Mouse (Mus musculus): ENCODE data around the gene Tbx4. TPM values are rescaled to one million over a fixed set of nuclear protein-coding genes. Genes with fewer than 3 reads are reported as not detected.

Tbx4 gene
- polyA plus RNA-seq, 1 experiment from 2014 or later = 0.04 TPM

DNA sequence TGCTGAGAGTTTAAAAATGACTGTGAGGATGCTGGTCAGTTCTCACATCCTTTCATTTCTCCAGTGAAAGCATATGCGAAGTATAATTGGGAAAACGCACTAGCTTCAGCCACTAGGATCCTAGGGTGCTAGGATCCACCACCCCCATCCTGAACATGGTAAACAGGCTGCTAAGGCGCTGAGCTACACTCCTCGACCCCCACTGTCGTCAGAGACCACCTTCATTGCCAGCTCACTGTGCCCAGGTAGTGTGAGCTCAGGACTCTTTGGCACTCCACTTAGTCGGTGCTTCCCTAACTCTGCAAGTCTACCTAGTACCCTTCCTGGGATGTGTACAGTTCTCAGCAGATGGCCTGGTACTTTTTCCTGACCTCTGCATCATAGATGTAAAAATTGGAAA lies 6.5 kb downstream of the Tbx4 start:
- DNase-seq (ENCODE audit: low spot score, missing footprints) (peak; percentile 92), ATAC-seq (ENCODE audit: low FRiP score) (no peak)
- Histone ChIP-seq H3K4me2 (no peak overlapping the region), H3K4me3 (ENCODE audit: low read depth, low read length) (no peak overlapping the region), H3K9me3 (ENCODE audit: control insufficient read depth, low read length) (no peaks in the 10 kb centered on the region), H3K27ac (ENCODE audit: low read depth, low read length) (no peak overlapping the region), H3K36me3 (ENCODE audit: control insufficient read depth, insufficient read depth, low read length) (no peaks in the 10 kb centered on the region), H3K27me3 (ENCODE audit: control insufficient read depth, insufficient read depth, low read length) (peaks cover 96% of the 10 kb centered on the region), H3K9ac (ENCODE audit: low read length) (no peak overlapping the region), H3K4me1 (ENCODE audit: control insufficient read depth, insufficient read depth, low read length) (peaks cover 18% of the 10 kb centered on the region)
- 1% methylated on average over 6 of the region's 6 CpGs for WGBS

DNA sequence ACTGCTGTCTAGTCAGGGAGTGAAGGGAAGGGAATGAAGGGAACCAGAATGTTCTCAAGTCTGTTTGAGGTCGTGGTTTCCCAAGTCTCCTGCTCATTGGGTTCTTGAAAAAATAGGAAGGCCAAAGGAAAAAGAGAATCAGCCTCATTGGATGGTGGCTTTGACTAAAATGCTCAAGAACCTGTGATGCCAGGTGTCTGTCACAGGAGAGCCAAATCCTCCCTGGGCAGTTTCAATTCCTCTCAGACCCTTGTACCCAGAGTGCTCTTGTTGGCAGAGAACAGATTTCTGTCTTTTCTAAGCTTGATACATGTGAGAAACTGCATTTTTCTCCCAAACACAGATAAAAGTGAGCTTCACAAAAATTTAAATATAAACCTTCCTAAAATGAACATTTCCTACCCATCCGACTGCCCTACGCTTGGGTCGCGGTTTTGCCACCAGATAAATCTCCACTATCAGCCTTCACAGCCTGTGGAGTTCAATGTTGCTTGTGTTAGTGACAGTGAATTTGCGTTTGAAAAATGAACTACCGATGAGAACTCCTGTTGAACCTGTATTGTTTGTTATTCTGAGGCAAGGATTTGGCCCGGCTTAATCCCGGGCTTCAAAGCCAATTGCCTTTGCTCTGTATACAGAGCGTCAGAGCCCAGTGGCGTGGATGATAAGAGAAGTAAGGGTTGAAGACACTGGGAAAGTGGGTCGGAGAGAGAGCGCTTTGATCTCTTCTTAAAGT lies 7.3 kb downstream of the Tbx4 start:
- no peak overlapping the region for H3K4me3 ChIP-seq (ENCODE audit: low read depth, low read length)
- H3K27ac ChIP-seq (ENCODE audit: low read depth, low read length) = no peak overlapping the region
- no peak overlapping the region for H3K4me2 ChIP-seq
- no peaks in the 10 kb centered on the region for H3K9me3 ChIP-seq (ENCODE audit: control insufficient read depth, low read length)
- peaks cover 14% of the 10 kb centered on the region for H3K4me1 ChIP-seq (ENCODE audit: control insufficient read depth, insufficient read depth, low read length)
- peak; percentile 96 for DNase-seq (ENCODE audit: low spot score, missing footprints)
- H3K27me3 ChIP-seq (ENCODE audit: control insufficient read depth, insufficient read depth, low read length) = peaks cover 98% of the 10 kb centered on the region
- WGBS = under 1% methylated on average over 13 of the region's 13 CpGs
- ATAC-seq (ENCODE audit: low FRiP score) = no peak
- H3K9ac ChIP-seq (ENCODE audit: low read length) = no peak overlapping the region
- H3K36me3 ChIP-seq (ENCODE audit: control insufficient read depth, insufficient read depth, low read length) = no peaks in the 10 kb centered on the region

DNA sequence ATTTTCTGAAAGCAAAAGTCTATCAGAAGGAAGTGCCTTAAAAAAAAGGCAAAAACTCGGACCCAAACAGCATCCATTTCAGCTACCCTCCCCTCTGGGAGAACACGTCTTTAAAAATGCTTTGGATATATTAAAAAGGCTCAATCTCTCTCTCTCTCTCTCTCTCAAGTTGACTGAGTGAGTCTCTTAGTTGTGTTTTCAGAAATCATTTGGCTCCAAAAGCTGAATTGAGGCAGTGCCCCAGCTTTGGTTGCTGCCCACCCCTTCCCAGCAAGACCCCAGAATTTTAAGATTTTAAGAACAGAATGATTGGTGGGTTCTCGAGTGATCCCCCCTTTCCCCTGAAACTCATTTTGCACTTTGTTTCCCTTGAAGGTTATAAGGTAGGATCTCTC lies 7.9 kb downstream of the Tbx4 start:
- no peaks in the 10 kb centered on the region for H3K36me3 ChIP-seq (ENCODE audit: control insufficient read depth, insufficient read depth, low read length)
- ATAC-seq (ENCODE audit: low FRiP score) (no peak), DNase-seq (ENCODE audit: low spot score, missing footprints) (peak; percentile 92)
- no peak overlapping the region for H3K9ac ChIP-seq (ENCODE audit: low read length)
- H3K27me3 ChIP-seq (ENCODE audit: control insufficient read depth, insufficient read depth, low read length) = peaks cover 95% of the 10 kb centered on the region
- 2% methylated on average over 3 of the region's 3 CpGs for WGBS
- peaks cover 14% of the 10 kb centered on the region for H3K4me1 ChIP-seq (ENCODE audit: control insufficient read depth, insufficient read depth, low read length)
- no peak overlapping the region for H3K4me2 ChIP-seq
- no peak overlapping the region for H3K4me3 ChIP-seq (ENCODE audit: low read depth, low read length)
- no peak overlapping the region for H3K27ac ChIP-seq (ENCODE audit: low read depth, low read length)
- H3K9me3 ChIP-seq (ENCODE audit: control insufficient read depth, low read length) = no peaks in the 10 kb centered on the region

DNA sequence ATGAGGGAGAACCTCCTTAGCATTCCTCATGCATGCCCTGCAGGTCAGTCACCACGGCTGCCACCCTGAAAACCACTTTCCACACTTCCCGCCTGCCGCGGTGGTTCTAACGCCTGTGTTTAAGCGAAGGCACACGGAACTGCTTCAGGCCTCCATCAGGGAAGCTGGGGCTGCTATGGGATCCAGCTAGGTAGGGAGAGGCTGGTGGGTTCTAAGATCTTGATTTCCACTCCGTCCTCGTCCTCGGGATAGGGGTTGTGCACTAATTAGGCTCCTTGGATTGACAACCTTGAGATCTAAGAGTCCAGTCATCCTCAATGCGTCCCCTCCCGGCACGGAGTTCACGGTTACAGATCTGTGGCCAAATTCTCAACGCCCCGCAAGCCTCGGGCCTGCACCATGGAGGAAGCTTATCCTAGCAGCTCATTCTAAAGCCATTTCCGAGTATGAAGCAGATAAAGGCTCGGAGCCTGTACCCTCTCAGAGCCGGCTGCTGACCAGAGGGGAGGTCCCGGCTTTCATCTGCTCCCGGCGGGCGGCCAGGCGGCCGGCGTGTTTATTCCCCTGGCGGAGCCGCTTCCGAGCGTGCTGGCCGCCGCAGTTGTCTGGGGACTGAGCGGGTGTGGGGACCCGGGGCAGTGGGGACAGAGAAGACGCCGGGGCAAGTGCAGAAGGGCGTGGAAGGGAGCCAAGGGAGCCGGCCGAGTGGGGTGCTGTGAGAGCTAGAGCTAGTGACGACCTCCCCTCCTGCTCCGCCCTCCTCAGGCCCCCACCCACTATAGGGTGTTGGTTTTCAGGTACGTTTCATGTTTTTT lies 8.7 kb downstream of the Tbx4 start:
- H3K4me2 ChIP-seq = peak overlapping the region; percentile 45

DNA sequence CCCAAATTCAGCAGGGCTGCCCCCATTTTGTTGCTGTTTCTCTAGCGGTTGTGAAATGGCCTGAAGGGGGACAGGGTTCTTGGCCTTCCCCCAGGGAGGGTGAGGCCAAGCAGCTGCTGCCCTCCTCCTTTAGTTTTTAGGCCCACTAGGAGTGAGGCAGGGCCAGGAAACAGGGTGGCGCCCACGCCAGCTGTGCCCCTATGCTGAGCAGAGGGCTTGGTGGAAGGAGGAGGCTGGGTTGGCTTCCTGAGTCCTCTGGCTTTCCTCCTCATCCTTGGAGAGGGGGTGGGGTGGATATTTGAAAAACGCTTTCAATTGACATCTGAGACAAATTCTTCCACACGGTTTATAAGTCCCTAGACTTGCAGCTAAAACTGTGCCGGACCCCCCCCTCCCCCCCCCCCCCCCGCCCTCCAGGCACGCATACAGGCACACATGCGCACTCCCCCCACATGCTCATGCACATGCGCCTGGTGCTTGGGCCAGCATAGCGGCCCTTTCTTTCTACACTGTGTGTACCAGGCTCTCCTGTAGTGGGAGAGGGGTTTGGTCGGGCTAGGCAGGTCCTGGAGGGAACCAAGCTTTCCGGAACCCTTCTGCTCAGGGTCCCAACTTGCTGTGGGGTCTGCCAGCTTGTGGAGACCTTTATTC lies 10.2 kb downstream of the Tbx4 start:
- no peak for ATAC-seq (ENCODE audit: low FRiP score)
- H3K27ac ChIP-seq (ENCODE audit: low read depth, low read length) = no peak overlapping the region
- WGBS = 24% methylated on average over 8 of the region's 13 CpGs

More for the DNA sequence above, 8.7 kb downstream of the Tbx4 start:
- Histone ChIP-seq H3K4me3 (ENCODE audit: low read depth, low read length) (peak overlapping the region; percentile 20), H3K9me3 (ENCODE audit: control insufficient read depth, low read length) (no peaks in the 10 kb centered on the region), H3K4me1 (ENCODE audit: control insufficient read depth, insufficient read depth, low read length) (peaks cover 12% of the 10 kb centered on the region), H3K9ac (ENCODE audit: low read length) (no peak overlapping the region; the same call in 1 of the 2 replicates), H3K27ac (ENCODE audit: low read depth, low read length) (no peak overlapping the region), H3K27me3 (ENCODE audit: control insufficient read depth, insufficient read depth, low read length) (peaks cover 87% of the 10 kb centered on the region), H3K36me3 (ENCODE audit: control insufficient read depth, insufficient read depth, low read length) (no peaks in the 10 kb centered on the region)
- WGBS = 1% methylated on average over 43 of the region's 43 CpGs
- DNase-seq (ENCODE audit: low spot score, missing footprints) = peak; percentile 97
- peak; percentile 50; the same call in 1 of the 2 replicates for ATAC-seq (ENCODE audit: low FRiP score)

DNA sequence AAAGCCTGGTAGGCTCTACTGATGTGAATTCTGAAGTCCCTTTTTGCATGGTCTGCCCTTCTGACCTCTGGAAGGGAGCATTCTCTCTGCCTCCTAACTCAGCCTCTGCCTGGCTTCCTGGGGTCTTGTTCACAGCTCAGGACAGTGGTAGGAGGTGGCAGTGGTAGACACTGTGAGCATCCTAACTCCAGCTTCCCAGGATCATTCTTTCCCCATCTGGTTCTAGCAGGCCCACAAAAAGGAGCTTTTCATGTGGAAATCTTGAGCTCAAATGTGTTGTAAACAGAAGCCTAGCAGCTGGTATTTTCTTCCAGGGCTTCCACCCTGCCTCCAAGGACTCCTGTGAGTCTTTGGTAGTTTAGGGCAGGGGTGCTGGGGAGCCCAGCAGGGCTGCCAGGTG lies 14.1 kb downstream of the Tbx4 start:
- H3K4me3 ChIP-seq (ENCODE audit: low read depth, low read length) = no peak overlapping the region
- ATAC-seq (ENCODE audit: low FRiP score) (no peak), DNase-seq (ENCODE audit: low spot score, missing footprints) (no peak)
- H3K36me3 ChIP-seq (ENCODE audit: control insufficient read depth, insufficient read depth, low read length) = no peaks in the 10 kb centered on the region
- no peak overlapping the region for H3K27ac ChIP-seq (ENCODE audit: low read depth, low read length)
- no peaks in the 10 kb centered on the region; the same call in 1 of the 2 replicates for H3K9me3 ChIP-seq (ENCODE audit: control insufficient read depth, low read length)
- H3K27me3 ChIP-seq (ENCODE audit: control insufficient read depth, insufficient read depth, low read length) = peaks cover 34% of the 10 kb centered on the region
- no peak overlapping the region for H3K9ac ChIP-seq (ENCODE audit: low read length)
- no peak overlapping the region for H3K4me2 ChIP-seq
- H3K4me1 ChIP-seq (ENCODE audit: control insufficient read depth, insufficient read depth, low read length) = peaks cover under 1% of the 10 kb centered on the region; the same call in 1 of the 2 replicates

More for the DNA sequence above, 10.2 kb downstream of the Tbx4 start:
- Histone ChIP-seq H3K4me3 (ENCODE audit: low read depth, low read length) (no peak overlapping the region), H3K4me2 (no peak overlapping the region), H3K36me3 (ENCODE audit: control insufficient read depth, insufficient read depth, low read length) (no peaks in the 10 kb centered on the region), H3K9me3 (ENCODE audit: control insufficient read depth, low read length) (no peaks in the 10 kb centered on the region), H3K27me3 (ENCODE audit: control insufficient read depth, insufficient read depth, low read length) (peaks cover 72% of the 10 kb centered on the region), H3K9ac (ENCODE audit: low read length) (no peak overlapping the region), H3K4me1 (ENCODE audit: control insufficient read depth, insufficient read depth, low read length) (peaks cover 8% of the 10 kb centered on the region)
- DNase-seq (ENCODE audit: low spot score, missing footprints) = no peak

DNA sequence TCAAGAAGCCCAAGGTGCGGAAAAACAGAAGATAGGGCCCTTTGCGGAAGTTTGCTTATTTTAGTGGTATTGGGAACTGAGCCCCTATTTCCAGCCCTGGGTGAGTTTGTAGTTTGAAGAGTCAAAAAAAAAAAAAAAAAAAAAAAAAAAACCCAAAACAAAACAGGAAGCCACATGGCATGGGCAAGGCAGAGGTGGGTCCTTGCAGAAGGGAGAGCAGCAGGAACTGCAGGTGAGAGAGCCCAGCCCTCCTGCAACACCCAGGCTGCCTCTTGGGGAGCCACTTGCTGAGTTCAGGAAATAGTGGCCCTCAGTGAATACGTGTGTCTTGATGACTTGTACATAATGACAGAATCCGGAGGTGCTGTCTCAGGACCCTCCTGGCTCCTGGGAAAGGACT lies 23.3 kb downstream of the Tbx4 start:
- H3K27me3 ChIP-seq (ENCODE audit: control insufficient read depth, insufficient read depth, low read length) = no peaks in the 10 kb centered on the region
- ATAC-seq (ENCODE audit: low FRiP score) (no peak), DNase-seq (ENCODE audit: low spot score, missing footprints) (no peak)
- H3K4me3 ChIP-seq (ENCODE audit: low read depth, low read length) = no peak overlapping the region
- no peaks in the 10 kb centered on the region for H3K36me3 ChIP-seq (ENCODE audit: control insufficient read depth, insufficient read depth, low read length)
- no peak overlapping the region for H3K4me2 ChIP-seq
- no peak overlapping the region for H3K9ac ChIP-seq (ENCODE audit: low read length)
- H3K4me1 ChIP-seq (ENCODE audit: control insufficient read depth, insufficient read depth, low read length) = no peaks in the 10 kb centered on the region; the same call in 1 of the 2 replicates
- no peaks in the 10 kb centered on the region for H3K9me3 ChIP-seq (ENCODE audit: control insufficient read depth, low read length)
- 69% methylated on average over 4 of the region's 4 CpGs for WGBS
- no peak overlapping the region for H3K27ac ChIP-seq (ENCODE audit: low read depth, low read length)

DNA sequence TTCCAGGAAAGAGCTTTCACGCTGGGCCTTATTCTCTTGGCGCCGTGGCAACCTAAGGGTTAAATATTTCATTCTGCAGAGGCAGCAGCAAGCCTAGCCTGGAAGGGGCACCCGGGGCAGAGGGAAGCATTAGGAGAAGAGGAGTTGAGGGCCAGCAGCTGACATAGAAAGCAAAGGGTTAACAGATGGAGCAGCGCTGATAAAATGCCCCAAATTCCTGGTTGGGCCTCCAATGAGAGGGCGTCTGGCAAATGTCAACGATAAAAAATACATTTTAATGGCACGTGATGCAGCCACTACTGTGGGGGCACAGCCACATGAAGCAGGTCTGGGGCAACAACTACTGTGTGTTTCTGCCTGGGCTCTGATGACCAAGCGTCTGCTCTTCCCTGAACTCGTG lies 23.9 kb downstream of the Tbx4 start:
- Histone ChIP-seq H3K9me3 (ENCODE audit: control insufficient read depth, low read length) (no peaks in the 10 kb centered on the region), H3K9ac (ENCODE audit: low read length) (no peak overlapping the region), H3K4me3 (ENCODE audit: low read depth, low read length) (no peak overlapping the region), H3K27ac (ENCODE audit: low read depth, low read length) (no peak overlapping the region), H3K4me2 (no peak overlapping the region), H3K36me3 (ENCODE audit: control insufficient read depth, insufficient read depth, low read length) (no peaks in the 10 kb centered on the region), H3K4me1 (ENCODE audit: control insufficient read depth, insufficient read depth, low read length) (no peaks in the 10 kb centered on the region; the same call in 1 of the 2 replicates), H3K27me3 (ENCODE audit: control insufficient read depth, insufficient read depth, low read length) (no peaks in the 10 kb centered on the region)
- ATAC-seq (ENCODE audit: low FRiP score) = no peak
- WGBS = 45% methylated on average over 10 of the region's 10 CpGs
- no peak for DNase-seq (ENCODE audit: low spot score, missing footprints)

DNA sequence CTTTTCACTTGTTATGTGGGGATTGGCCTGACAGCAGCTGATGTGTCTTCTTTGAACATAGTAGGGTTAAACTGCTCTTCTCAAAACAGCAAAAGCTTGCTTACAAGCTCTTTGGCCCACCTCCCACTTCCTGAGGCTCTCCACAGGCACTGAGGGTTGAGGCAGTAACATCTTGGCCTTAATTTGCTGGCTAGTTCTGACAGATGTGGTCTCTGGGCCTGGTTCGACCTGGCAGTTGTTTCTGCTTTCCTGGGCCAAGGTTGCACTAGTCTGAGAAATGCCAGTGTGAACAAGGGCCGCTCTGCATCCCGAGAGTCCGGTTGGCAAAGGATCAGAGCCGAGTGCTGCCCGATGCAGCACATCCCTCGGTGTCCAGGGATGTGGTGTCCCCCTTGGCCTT lies 27.3 kb downstream of the Tbx4 start:
- H3K4me1 ChIP-seq (ENCODE audit: control insufficient read depth, insufficient read depth, low read length) = peaks cover 19% of the 10 kb centered on the region
- no peak overlapping the region for H3K27ac ChIP-seq (ENCODE audit: low read depth, low read length)
- ATAC-seq (ENCODE audit: low FRiP score) = no peak
- H3K36me3 ChIP-seq (ENCODE audit: control insufficient read depth, insufficient read depth, low read length) = no peaks in the 10 kb centered on the region
- H3K9me3 ChIP-seq (ENCODE audit: control insufficient read depth, low read length) = no peaks in the 10 kb centered on the region
- H3K27me3 ChIP-seq (ENCODE audit: control insufficient read depth, insufficient read depth, low read length) = no peaks in the 10 kb centered on the region
- no peak for DNase-seq (ENCODE audit: low spot score, missing footprints)
- WGBS = 91% methylated on average over 7 of the region's 7 CpGs
- H3K4me3 ChIP-seq (ENCODE audit: low read depth, low read length) = no peak overlapping the region
- H3K9ac ChIP-seq (ENCODE audit: low read length) = no peak overlapping the region
- H3K4me2 ChIP-seq = no peak overlapping the region

Measured in midbrain, embryonic 11.5 days (tissue).